Mouse (Mus musculus): ENCODE measurements around the gene Fam19a1.

DNA sequence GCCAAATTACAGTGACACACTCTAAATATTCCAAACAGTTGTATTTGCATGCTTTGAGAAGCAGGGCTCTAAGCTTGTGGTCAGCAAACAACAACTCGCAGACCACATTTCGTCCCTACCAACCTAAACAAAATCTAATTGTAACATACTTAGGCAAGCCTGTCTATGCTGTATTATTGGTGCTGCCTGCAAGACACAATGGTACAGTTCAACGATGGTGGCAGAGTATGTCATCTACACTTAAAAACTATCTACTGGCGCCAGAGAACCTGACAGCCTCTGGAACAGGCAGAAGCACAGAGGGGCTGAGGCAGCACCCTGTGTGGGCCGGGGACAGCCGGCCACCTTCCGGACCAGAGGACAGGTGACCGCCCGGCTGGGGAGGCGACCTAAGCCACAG is 482.2 kb downstream of the Fam19a1 start:
- TF ChIP-seq CTCF (conservative IDR thresholded peaks at IDR 0.05; ENCODE audit: low read length): no peak
- TF ChIP-seq POU5F1 (IDR thresholded peaks at IDR 0.05; ENCODE audit: borderline replicate concordance, low read length): no peak
